Mouse (Mus musculus) heart, adult 2 months (tissue): Measurements from ENCODE around the gene Nadsyn1. TPM values are rescaled to one million over a fixed set of nuclear protein-coding genes. Genes with fewer than 3 reads are reported as not detected.

ENCODE experiments used
- DNase-seq, 2 experiments: peaks; one replicate each; pipeline ENCODE4 v3.0.0; 2021
- H3K27ac ChIP-seq: fragments of 200-600 bp; 2 replicates; pipeline ENCODE4 v1.8.1; 2022
- H3K27me3 ChIP-seq: fragments of 200-500 bp; 2 replicates; pipeline ENCODE4 v1.6.1; 2012; ENCODE audit warnings: mild to moderate bottlenecking, low read length, inconsistent platforms, mixed read lengths; ENCODE audit not compliant: control insufficient read depth, insufficient read depth
- H3K36me3 ChIP-seq: fragments of 200-500 bp; 2 replicates; pipeline ENCODE4 v1.6.1; 2012; ENCODE audit warnings: low read length, inconsistent platforms; ENCODE audit not compliant: control insufficient read depth, insufficient read depth
- H3K4me1 ChIP-seq: fragments of 200-500 bp; 2 replicates; pipeline ENCODE4 v1.6.1; 2011; ENCODE audit warnings: low read length; ENCODE audit not compliant: control insufficient read depth, insufficient read depth
- H3K4me3 ChIP-seq: fragments of 200-600 bp; 2 replicates; pipeline ENCODE4 v1.8.1; 2022
- H3K79me2 ChIP-seq: fragments of 200-500 bp; replicated peaks from 2 replicates; pipeline ENCODE4 v1.6.1; 2012; ENCODE audit warnings: mild to moderate bottlenecking, inconsistent platforms, low read length, moderate library complexity, mixed read lengths; ENCODE audit not compliant: control insufficient read depth, insufficient read depth
- H3K9ac ChIP-seq: fragments of 200-500 bp; 2 replicates; pipeline ENCODE4 v1.6.1; 2012; ENCODE audit warnings: low read depth, mild to moderate bottlenecking, control low read depth, inconsistent platforms, low read length, mixed read lengths
- CTCF ChIP-seq: fragments of 200-600 bp; IDR thresholded peaks from 2 replicates; pipeline ENCODE4 v1.8.1; 2022; ENCODE audit warnings: antibody characterized with exemption, mild to moderate bottlenecking, moderate library complexity
- EP300 ChIP-seq: fragments of 200-500 bp; IDR thresholded peaks from 2 replicates; pipeline ENCODE4 v1.6.1; 2011; ENCODE audit warnings: low read depth, low read length, control low read depth; ENCODE audit not compliant: insufficient read depth
- POLR2A ChIP-seq: fragments of 200-500 bp; IDR thresholded peaks from 2 replicates; pipeline ENCODE4 v1.6.1; 2011; ENCODE audit warnings: mild to moderate bottlenecking, low read depth, low read length, control low read depth; ENCODE audit not compliant: insufficient read depth
- WGBS: fragments of 180-500 bp; shearing (Covaris S2); methylation state at CpG from one replicate; pipeline ENCODE4 v1.1.7; 2018; 5-methylcytosine and 5-hydroxymethylcytosine counted together
- intact Hi-C: fragments of 180-260 bp; cut with DNase I; formaldehyde crosslinking; loops from one replicate; pipeline ENCODE4 v1.15.1; 2025
- polyA plus RNA-seq: library from polyadenylated mRNA; depleted of rRNA; stranded (reverse); fragments of >200 nt; gene quantifications from 2 replicates; pipeline ENCODE4 v1.2.3, GENCODE M21; 2012
- total RNA-seq, 2 experiments: library from RNA; stranded (reverse); gene quantifications; 2 replicates each; pipeline ENCODE4 v1.2.3; 2021

Gene Nadsyn1
- total and polyA plus RNA-seq, 3 experiments, result 3.8 to 6.1 (median 4.3) TPM

DNA sequence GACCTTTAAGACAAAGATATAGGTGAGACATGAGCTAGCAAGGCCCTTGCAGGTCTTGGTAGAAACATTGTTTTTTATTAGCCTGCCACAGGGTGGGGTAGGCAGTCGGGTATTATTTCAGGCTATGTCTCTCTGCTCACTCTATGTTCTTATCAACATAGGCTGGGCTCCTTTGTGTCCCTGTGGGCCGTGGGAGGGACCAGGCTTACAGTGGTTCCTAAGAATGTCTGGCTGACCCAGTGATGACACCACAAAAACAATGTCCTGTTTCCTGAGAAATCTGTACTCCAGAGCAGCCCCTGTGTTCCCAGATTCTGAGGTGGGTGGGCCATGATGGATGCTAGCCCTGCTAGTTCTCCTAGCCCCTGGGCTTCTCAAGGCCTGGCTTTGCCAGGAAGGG, 45.3 kb downstream of the Nadsyn1 start:
- H3K79me2 ChIP-seq, result no peaks in the 10 kb centered on the region
- intact Hi-C loops, result no loop called here
- peak overlapping the region; percentile 73 for H3K27ac ChIP-seq
- TF ChIP-seq EP300 (0 out of 2 replicates have a peak, but pooled peaks have one; percentile 50), CTCF (peak; percentile 29), POLR2A (no peak)
- WGBS, result 21% methylated on average over 2 of the region's 2 CpGs
- peak in 1 of 2 experiments; percentile 62 for DNase-seq
- H3K27me3 ChIP-seq, result no peaks in the 10 kb centered on the region
- H3K4me3 ChIP-seq, result no peak overlapping the region
- H3K4me1 ChIP-seq, result peaks cover 9% of the 10 kb centered on the region
- no peaks in the 10 kb centered on the region for H3K36me3 ChIP-seq
- H3K9ac ChIP-seq, result no peak overlapping the region

DNA sequence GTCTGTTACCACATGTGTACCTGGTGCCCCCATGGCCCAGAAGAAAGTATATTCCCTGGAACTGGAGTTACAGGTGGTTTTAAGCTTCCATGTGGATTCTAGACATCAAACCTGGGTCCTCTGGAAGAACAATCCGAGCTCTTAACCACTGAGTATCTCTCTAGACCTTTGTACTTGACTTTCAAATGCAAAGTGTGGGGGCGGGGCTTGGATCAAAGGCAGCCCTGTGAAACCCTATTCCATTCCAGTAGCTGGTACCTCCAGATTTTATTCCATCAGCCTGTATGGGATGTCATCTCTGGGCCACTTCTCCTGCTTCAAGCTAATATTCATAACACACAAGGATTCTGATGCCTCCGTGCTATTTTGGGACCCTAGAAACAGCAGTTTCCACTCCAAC, 46.5 kb downstream of the Nadsyn1 start:
- H3K27ac ChIP-seq, result no peak overlapping the region
- H3K36me3 ChIP-seq, result no peaks in the 10 kb centered on the region
- TF ChIP-seq POLR2A (no peak), EP300 (no peak), CTCF (no peak)
- intact Hi-C loops, result no loop called here
- H3K9ac ChIP-seq, result no peak overlapping the region
- H3K4me3 ChIP-seq, result no peak overlapping the region
- no peak for DNase-seq
- 57% methylated on average over 3 of the region's 3 CpGs for WGBS
- H3K27me3 ChIP-seq, result no peaks in the 10 kb centered on the region
- no peaks in the 10 kb centered on the region for H3K79me2 ChIP-seq
- peaks cover 9% of the 10 kb centered on the region for H3K4me1 ChIP-seq

DNA sequence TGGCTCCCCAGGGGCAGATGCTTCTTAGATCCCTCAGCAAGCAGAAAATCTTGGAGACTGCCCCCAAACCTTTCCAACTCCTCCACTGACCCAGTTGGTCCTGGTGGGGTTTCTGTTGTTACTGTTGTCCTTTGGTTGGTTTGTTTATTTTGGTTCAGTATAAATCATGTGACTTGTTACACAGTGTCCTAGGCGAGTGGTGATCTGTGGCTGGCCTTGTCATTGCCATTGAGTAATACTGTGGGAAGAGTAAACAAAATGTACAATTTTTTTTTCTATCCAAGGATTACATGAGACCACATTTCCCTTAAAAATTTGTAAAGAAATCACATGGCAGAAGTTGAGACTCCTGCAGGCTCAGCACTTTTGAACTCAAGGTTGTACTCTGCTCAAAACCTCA, 53.2 kb downstream of the Nadsyn1 start:
- no peak for DNase-seq
- intact Hi-C loops, result no loop called here
- no peaks in the 10 kb centered on the region for H3K79me2 ChIP-seq
- no peaks in the 10 kb centered on the region for H3K27me3 ChIP-seq
- no peak for TF ChIP-seq CTCF
- no peak for TF ChIP-seq EP300
- no peak for TF ChIP-seq POLR2A
- 47% methylated on average over 1 of the region's 1 CpGs for WGBS
- H3K4me3 ChIP-seq, result no peak overlapping the region
- H3K27ac ChIP-seq, result no peak overlapping the region
- H3K4me1 ChIP-seq, result no peaks in the 10 kb centered on the region
- H3K36me3 ChIP-seq, result no peaks in the 10 kb centered on the region
- H3K9ac ChIP-seq, result no peak overlapping the region

DNA sequence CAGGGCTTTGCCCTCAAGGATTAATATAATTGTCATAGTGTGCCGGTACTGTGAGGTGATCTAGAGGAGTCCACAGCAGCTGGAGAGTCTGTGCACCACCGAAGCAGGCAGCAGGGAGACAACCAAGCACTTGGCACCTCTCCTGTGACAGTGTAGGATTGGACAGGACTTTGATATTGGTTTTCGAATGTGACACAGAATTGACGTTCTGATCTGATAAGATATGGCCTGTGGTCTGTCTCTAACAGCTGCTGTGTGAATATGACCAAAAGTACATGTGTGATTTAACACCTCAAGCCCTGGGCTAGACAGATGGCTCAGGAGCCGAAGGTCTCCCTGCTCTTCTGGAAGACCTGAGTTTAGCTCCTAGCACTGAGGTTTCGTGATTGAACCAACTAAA, 54.4 kb downstream of the Nadsyn1 start:
- Histone ChIP-seq H3K4me1 (no peaks in the 10 kb centered on the region), H3K27me3 (no peaks in the 10 kb centered on the region), H3K36me3 (no peaks in the 10 kb centered on the region), H3K4me3 (no peak overlapping the region), H3K27ac (no peak overlapping the region), H3K79me2 (no peaks in the 10 kb centered on the region), H3K9ac (no peak overlapping the region)
- intact Hi-C loops, result no loop called here
- TF ChIP-seq CTCF (no peak), EP300 (no peak), POLR2A (no peak)
- DNase-seq, result no peak
- 61% methylated on average over 6 of the region's 6 CpGs for WGBS

DNA sequence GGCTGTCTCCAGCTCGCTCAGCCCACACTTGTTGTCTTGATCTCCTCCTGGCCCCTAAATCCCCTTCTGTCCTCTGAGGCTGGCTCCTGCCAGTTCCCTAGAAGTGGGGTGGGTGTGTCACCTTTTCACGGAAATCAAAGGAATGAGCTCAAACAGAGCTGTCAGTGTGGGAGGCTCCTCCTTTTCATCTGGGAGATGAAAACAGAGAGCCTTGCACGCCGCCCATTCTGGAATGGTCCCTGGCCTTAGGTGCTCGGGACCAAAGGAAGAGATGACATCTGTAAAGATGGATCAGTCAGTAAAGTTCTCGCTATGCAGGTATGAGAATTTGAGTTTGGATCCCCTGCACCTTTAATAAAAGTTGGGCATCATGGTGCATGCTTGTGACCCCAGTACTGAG, 55.8 kb downstream of the Nadsyn1 start, which contains the start of gene Mrgprg:
Mrgprg (minus strand) TSS at position 101 of the 400 bp plus-strand sequence.
- Histone ChIP-seq H3K27me3 (no peaks in the 10 kb centered on the region), H3K79me2 (no peaks in the 10 kb centered on the region), H3K36me3 (no peaks in the 10 kb centered on the region), H3K4me3 (no peak within 1 kb of the TSS), H3K27ac (no peak within 1 kb of the TSS), H3K9ac (no peak within 1 kb of the TSS), H3K4me1 (no peaks in the 10 kb centered on the region)
- intact Hi-C loops, result no loop called here
- 43% methylated on average over 6 of the region's 6 CpGs for WGBS
- no peak for DNase-seq
- TF ChIP-seq CTCF, result no peak
- TF ChIP-seq EP300, result no peak
- TF ChIP-seq POLR2A, result no peak

DNA sequence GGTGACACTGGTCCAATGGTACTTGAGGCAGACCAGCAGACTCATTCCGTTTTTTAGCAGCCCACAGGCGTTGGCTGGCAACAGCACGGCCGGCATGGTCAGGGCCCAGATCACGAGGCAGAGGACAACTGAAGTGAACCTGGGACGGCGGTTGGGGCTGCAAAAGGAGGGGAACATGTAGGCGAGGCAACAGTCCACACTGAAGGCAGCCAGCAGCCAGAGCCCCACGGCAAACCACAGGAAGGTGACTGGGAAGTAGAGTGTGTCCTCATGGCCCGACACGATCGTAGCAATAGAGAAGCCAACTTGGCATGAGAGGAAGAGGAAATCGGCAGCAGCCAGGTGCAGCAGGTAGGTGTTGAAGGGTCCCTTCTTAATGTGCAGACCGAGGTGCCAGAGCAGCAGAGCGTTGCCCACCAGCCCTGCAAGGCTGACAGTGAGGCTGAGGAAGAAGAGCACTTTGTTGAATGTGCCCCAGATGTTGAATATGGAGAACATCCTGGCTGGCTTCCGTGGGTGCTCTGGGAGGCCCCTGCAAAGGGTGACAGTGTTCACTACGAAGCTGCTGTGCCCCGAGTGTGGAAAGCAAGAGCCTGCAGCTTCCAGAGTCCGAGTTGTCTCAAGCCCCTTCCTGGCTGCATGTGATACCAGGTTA, 57.6 kb downstream of the Nadsyn1 start:
- Histone ChIP-seq H3K9ac (no peak overlapping the region), H3K4me1 (no peaks in the 10 kb centered on the region), H3K27me3 (no peaks in the 10 kb centered on the region), H3K36me3 (no peaks in the 10 kb centered on the region), H3K79me2 (no peaks in the 10 kb centered on the region), H3K4me3 (no peak overlapping the region), H3K27ac (no peak overlapping the region)
- 57% methylated on average over 19 of the region's 19 CpGs for WGBS
- intact Hi-C loops, result loop anchor here (1.0 to 5.0 kb wide), 2 partner anchors 59 to 183 kb away; no protein-coding TSS in a partner anchor
- DNase-seq, result no peak
- TF ChIP-seq POLR2A (no peak), CTCF (no peak)
